Comparison of ENCODE assay signal across 26 mouse cellular contexts in genomic region chr13:97380366-97380765, GRCm38 (mm10).
"Had no signal": no experiment of that assay in that cellular context is flagged by ENCODE, and none has a peak within 500 bp of the region (broad histone marks: within the 10 kb centered on the region; RNA-seq: fewer than 3 reads in every experiment).

No protein-coding gene starts in this region.

- ATAC-seq: hindbrain, embryonic 16.5 days; inflammation-experienced regulatory T-cells, adult 6 months; intestine, embryonic 15.5 days; intestine, postnatal 0 days; liver, postnatal 0 days had no signal

- H3K27ac ChIP-seq: gastrocnemius, adult 2 months; heart, adult 2 months; heart, embryonic 10.5 days; hindbrain, embryonic 14.5 days; intestine, embryonic 15.5 days; layer of hippocampus, adult 2 months; limb, embryonic 10.5 days; limb, embryonic 12.5 days; liver, embryonic 13.5 days; liver, embryonic 15.5 days had no signal

- H3K9me3 ChIP-seq: heart, embryonic 10.5 days; heart, embryonic 12.5 days; intestine, embryonic 15.5 days; limb, embryonic 10.5 days; limb, embryonic 12.5 days; liver, embryonic 13.5 days; liver, embryonic 15.5 days had no signal

- H3K4me2 ChIP-seq: heart, embryonic 12.5 days; hindbrain, embryonic 14.5 days; intestine, embryonic 15.5 days; limb, embryonic 12.5 days; liver, embryonic 11.5 days; liver, embryonic 13.5 days; liver, embryonic 15.5 days had no signal

- H3K4me3 ChIP-seq: gastrocnemius, adult 2 months; heart, adult 2 months; heart, embryonic 10.5 days; heart, embryonic 12.5 days; intestine, embryonic 15.5 days; layer of hippocampus, adult 2 months; limb, embryonic 10.5 days; limb, embryonic 12.5 days; liver, embryonic 13.5 days; liver, embryonic 15.5 days had no signal

- H3K9ac ChIP-seq: heart, embryonic 12.5 days; hindbrain, embryonic 14.5 days; intestine, embryonic 15.5 days; limb, embryonic 12.5 days; liver, embryonic 13.5 days; liver, embryonic 15.5 days; liver, postnatal 0 days had no signal

- H3K27me3 ChIP-seq: intestine, embryonic 15.5 days; liver, embryonic 13.5 days; liver, embryonic 15.5 days had no signal

- H3K36me3 ChIP-seq: heart, embryonic 10.5 days; heart, embryonic 12.5 days; intestine, embryonic 15.5 days; limb, embryonic 10.5 days; limb, embryonic 12.5 days; liver, embryonic 13.5 days; liver, embryonic 15.5 days had no signal

- DNase-seq: gastrocnemius, adult 2 months; gastrocnemius, postnatal 10 days; gastrocnemius, postnatal 25 days; heart, adult 2 months; heart, postnatal 10 days; heart, postnatal 4 days; kidney, adult 18-20 months; kidney, adult 8-10 months; kidney, postnatal 10 days; kidney, postnatal 25 days; kidney, postnatal 4 days; liver; liver, embryonic 13.5 days; liver, postnatal 0 days had no signal
